Mouse (Mus musculus) left cerebral cortex, adult 2 months (tissue): ENCODE results near the gene Gabrb2. TPM values are rescaled to one million over a fixed set of nuclear protein-coding genes. Genes with fewer than 3 reads are reported as not detected.
A peak's percentile ranks its signal among the peaks of the same experiment; 100 is the strongest.

ENCODE experiments used
- DNase-seq, 2 experiments: peaks; one replicate each; pipeline ENCODE4 v3.0.0; 2021 to 2022; ENCODE audit warnings: low spot score in 2 of 2, mixed read lengths in 1 of 2; ENCODE audit errors: extremely low spot score in 1 of 2
- H3K27ac ChIP-seq: fragments of 200-600 bp; 2 replicates; pipeline ENCODE4 v1.8.1; 2022
- H3K4me3 ChIP-seq: fragments of 200-600 bp; 2 replicates; pipeline ENCODE4 v1.8.1; 2022
- CTCF ChIP-seq: fragments of 200-600 bp; IDR thresholded peaks from 2 replicates; pipeline ENCODE4 v1.8.1; 2022; ENCODE audit warnings: antibody characterized with exemption, mild to moderate bottlenecking, moderate library complexity
- intact Hi-C: fragments of 180-260 bp; cut with DNase I; formaldehyde crosslinking; loops from one replicate; pipeline ENCODE4 v1.15.1; 2025
- total RNA-seq, 2 experiments: library from RNA; stranded (reverse); gene quantifications; 2 replicates each; pipeline ENCODE4 v1.2.3; 2021

Gene Gabrb2
- total RNA-seq, 2 experiments from 2014 or later: 185 to 192 TPM

DNA sequence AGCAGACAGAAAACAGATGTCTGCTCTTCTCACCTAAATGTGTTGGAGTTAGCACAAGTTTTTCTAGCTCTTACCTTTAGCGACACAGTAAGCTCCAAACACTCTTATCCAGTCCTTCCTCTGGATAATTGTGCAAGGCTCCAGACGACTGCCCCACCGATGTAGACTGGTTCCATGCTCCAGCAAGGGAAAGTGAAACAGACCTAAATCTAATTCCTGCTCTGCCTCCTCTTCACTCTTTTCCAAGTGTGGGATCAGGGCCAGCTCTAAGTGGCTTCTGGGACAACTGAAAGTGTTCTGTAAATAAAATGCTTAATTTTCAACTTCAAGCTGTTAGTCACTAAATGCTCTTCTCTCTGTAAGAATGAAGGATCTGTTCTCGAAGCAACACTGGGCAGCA is 201.6 kb downstream of the Gabrb2 start:
- DNase-seq: peak in 1 of 2 experiments; percentile 26
- Histone ChIP-seq H3K27ac (peak overlapping the region; percentile 11; the same call in 1 of the 2 replicates), H3K4me3 (no peak overlapping the region)
- intact Hi-C loops: no loop called here
- no peak for TF ChIP-seq CTCF

- intact Hi-C loops: no loop called here
- H3K27ac ChIP-seq: no peak overlapping the region
- no peak for DNase-seq
These were observed 230.6 kb downstream of the Gabrb2 start for GRCm38 (mm10) chr11:42650111-42650510.

DNA sequence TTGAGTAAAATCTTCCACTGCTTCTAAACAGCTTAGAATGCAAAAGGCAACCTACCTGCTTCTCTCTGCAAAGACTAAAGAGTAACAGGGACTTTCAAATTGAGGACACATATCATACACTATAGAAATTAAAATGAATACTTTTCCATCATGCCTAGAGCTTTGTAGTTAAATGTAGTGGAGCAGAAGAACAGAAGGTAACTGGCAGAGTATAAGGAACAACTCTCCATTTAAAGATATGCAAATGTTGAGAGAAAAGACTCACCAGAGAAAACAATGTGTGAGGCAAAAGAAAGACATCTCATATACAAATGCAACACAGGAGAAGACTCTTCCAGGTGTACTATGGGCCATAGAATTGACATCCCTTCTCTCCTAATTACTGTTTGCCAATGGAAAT is 232.0 kb downstream of the Gabrb2 start:
- TF ChIP-seq CTCF: no peak
- H3K4me3 ChIP-seq: no peak overlapping the region
- intact Hi-C loops: no loop called here
- no peak for DNase-seq
- H3K27ac ChIP-seq: no peak overlapping the region

More at GRCm38 (mm10) chr11:42650111-42650510, 230.6 kb downstream of the Gabrb2 start:
- no peak overlapping the region for H3K4me3 ChIP-seq
- no peak for TF ChIP-seq CTCF

DNA sequence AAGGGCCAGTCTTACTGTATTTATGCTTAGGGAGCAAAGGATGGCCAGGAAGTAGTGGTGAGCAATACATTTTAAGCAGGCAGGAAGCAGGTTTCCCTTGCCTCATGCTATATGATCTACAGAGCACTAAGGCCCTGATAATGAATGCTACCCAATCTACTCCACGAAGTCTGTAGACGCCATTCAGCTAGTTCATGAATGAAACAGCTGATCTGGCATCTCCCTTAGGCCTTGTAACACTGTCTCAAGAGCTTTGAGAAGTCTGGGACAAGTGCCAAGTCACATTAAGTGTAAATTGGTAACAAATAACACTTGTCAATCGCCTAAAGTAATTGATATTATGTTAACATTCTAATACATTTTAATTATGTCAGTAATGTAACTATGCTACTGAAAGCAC is 234.6 kb downstream of the Gabrb2 start:
- no peak for TF ChIP-seq CTCF
- intact Hi-C loops: no loop called here
- H3K4me3 ChIP-seq: no peak overlapping the region
- DNase-seq: no peak
- H3K27ac ChIP-seq: no peak overlapping the region

- no peak for TF ChIP-seq CTCF
- intact Hi-C loops: no loop called here
- H3K27ac ChIP-seq: no peak overlapping the region
- no peak for DNase-seq
- H3K4me3 ChIP-seq: no peak overlapping the region
These were observed 249.1 kb downstream of the Gabrb2 start for GRCm38 (mm10) chr11:42668657-42669056.

Other genes with a start within 250 kb of the Gabrb2 start
- 100 to 1,000 TPM; 623 to 651 TPM for gene Gabra1, start 236.8 kb upstream of the Gabrb2 start, total RNA-seq
- not detected for gene Gabra6, start 98.7 kb upstream of the Gabrb2 start, total RNA-seq